Mouse (Mus musculus) hindbrain, postnatal 0 days (tissue): ENCODE data around the gene Wasf2. TPM values are rescaled to one million over a fixed set of nuclear protein-coding genes. Genes with fewer than 3 reads are reported as not detected.

Source experiments
- ATAC-seq: fragments of 200-750 bp; cut with Nextera tagmentation; 2 replicates; pipeline ENCODE4 v1.8.0; 2017; ENCODE audit warnings: mild to moderate bottlenecking, moderate TSS enrichment, moderate library complexity
- DNase-seq: peaks from one replicate; pipeline ENCODE4 v3.0.0-alpha.2; 2015; ENCODE audit warnings: low spot score
- H3K27ac ChIP-seq: fragments of 300-500 bp; sonication (generic); 2 replicates; pipeline ENCODE4 v1.5.1; 2014; ENCODE audit warnings: mild to moderate bottlenecking
- H3K27me3 ChIP-seq: fragments of 300-500 bp; sonication (generic); 2 replicates; pipeline ENCODE4 v1.6.1; 2014; ENCODE audit warnings: low read length, mixed read lengths; ENCODE audit not compliant: insufficient read depth
- H3K36me3 ChIP-seq: fragments of 300-500 bp; sonication (generic); 2 replicates; pipeline ENCODE4 v1.6.1; 2014; ENCODE audit warnings: low read length, mixed read lengths; ENCODE audit not compliant: insufficient read depth
- H3K4me1 ChIP-seq: fragments of 300-500 bp; sonication (generic); 2 replicates; pipeline ENCODE4 v1.6.1; 2014; ENCODE audit warnings: antibody characterized with exemption, low read length, mixed read lengths; ENCODE audit not compliant: insufficient read depth
- H3K4me2 ChIP-seq: fragments of 300-500 bp; sonication (generic); 2 replicates; pipeline ENCODE4 v1.6.1; 2014; ENCODE audit warnings: low read depth, mild to moderate bottlenecking, low read length, moderate library complexity, mixed read lengths
- H3K4me3 ChIP-seq: fragments of 300-500 bp; sonication (generic); 2 replicates; pipeline ENCODE4 v1.5.1; 2014; ENCODE audit warnings: low read length
- H3K9ac ChIP-seq: fragments of 300-500 bp; sonication (generic); replicated peaks from 2 replicates; pipeline ENCODE4 v1.6.1; 2014; ENCODE audit warnings: mild to moderate bottlenecking, low read length, moderate library complexity, mixed read lengths
- H3K9me3 ChIP-seq: fragments of 300-500 bp; sonication (generic); 2 replicates; pipeline ENCODE4 v1.6.1; 2016; ENCODE audit warnings: low read length, mixed read lengths
- CTCF ChIP-seq: IDR thresholded peaks from 2 replicates; pipeline ENCODE4 v1.5.1; 2016; ENCODE audit warnings: antibody characterized with exemption, control low read depth, low read depth
- WGBS: fragments of 180-500 bp; shearing (Covaris S2); extraction: QIAGEN DNeasy Blood & Tissue Kit; methylation state at CpG from one replicate; pipeline ENCODE4 v1.1.7; 2014; 5-methylcytosine and 5-hydroxymethylcytosine counted together
- microRNA-seq, 2 experiments: library from miRNA; unstranded; fragments of <30 nt; microRNA quantifications; one replicate each; pipeline ENCODE4; 2016
- polyA plus RNA-seq: library from polyadenylated mRNA; unstranded; fragments of >200 nt; fragmentation: Nextera tagmentation; extraction: Ambion mirVana; gene quantifications from 2 replicates; pipeline ENCODE4 v1.2.1, GENCODE M21; 2015
- total RNA-seq: library from RNA; depleted of rRNA; stranded (reverse); fragments of >200 nt; gene quantifications from 2 replicates; pipeline ENCODE4 v1.2.3, GENCODE M21; 2014; rRNA removed

Wasf2 gene
- total and polyA plus RNA-seq, 2 experiments from 2014 or later: 14.1 to 27.5 TPM

GRCm38 (mm10) chr4:133242710-133243109 lies 112.4 kb downstream of the Wasf2 start:
- H3K36me3 ChIP-seq: no peaks in the 10 kb centered on the region
- H3K4me3 ChIP-seq: no peak overlapping the region
- H3K4me2 ChIP-seq: no peak overlapping the region
- DNase-seq: no peak
- H3K9me3 ChIP-seq: no peaks in the 10 kb centered on the region
- no peaks in the 10 kb centered on the region for H3K4me1 ChIP-seq
- peaks cover 17% of the 10 kb centered on the region for H3K27me3 ChIP-seq
- no peak overlapping the region for H3K9ac ChIP-seq
- no peak for ATAC-seq
- WGBS: 49% methylated on average over 9 of the region's 9 CpGs
- no peak for TF ChIP-seq CTCF
- H3K27ac ChIP-seq: no peak overlapping the region

- TF ChIP-seq CTCF: no peak
- H3K4me1 ChIP-seq: no peaks in the 10 kb centered on the region
- H3K4me2 ChIP-seq: no peak overlapping the region
- DNase-seq: no peak
- H3K9ac ChIP-seq: no peak overlapping the region
- no peaks in the 10 kb centered on the region for H3K9me3 ChIP-seq
- peaks cover 21% of the 10 kb centered on the region for H3K27me3 ChIP-seq
- ATAC-seq: no peak
- H3K36me3 ChIP-seq: no peaks in the 10 kb centered on the region
- H3K4me3 ChIP-seq: no peak overlapping the region
- WGBS: 49% methylated on average over 13 of the region's 13 CpGs
- no peak overlapping the region for H3K27ac ChIP-seq
These were observed 113.2 kb downstream of the Wasf2 start for GRCm38 (mm10) chr4:133243538-133243937.

DNA sequence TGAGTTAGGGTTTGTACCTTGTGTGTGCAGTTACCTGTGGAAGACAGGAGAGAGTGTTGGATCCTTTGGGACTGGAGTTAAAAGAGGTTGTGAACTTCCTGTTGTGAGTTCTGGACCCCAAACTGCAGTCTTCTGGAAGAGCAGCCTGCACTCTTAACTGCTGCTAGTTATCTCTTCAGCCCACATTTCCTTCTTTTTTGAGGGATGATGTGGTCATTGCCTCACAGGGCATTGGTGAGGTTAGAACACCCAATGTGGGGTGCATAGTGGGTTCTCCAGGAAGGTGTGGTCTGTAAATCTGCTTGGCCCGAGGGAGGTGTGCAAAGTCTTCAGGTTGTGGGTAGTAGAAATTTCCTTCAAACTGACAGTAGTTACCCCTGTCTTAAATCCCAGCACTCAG lies 114.0 kb downstream of the Wasf2 start:
- no peak overlapping the region for H3K27ac ChIP-seq
- ATAC-seq (no peak), DNase-seq (no peak)
- no peaks in the 10 kb centered on the region for H3K4me1 ChIP-seq
- H3K9ac ChIP-seq: no peak overlapping the region
- peaks cover 21% of the 10 kb centered on the region for H3K27me3 ChIP-seq
- TF ChIP-seq CTCF: no peak
- WGBS: 89% methylated on average over 1 of the region's 1 CpGs
- H3K9me3 ChIP-seq: no peaks in the 10 kb centered on the region
- no peaks in the 10 kb centered on the region for H3K36me3 ChIP-seq
- no peak overlapping the region for H3K4me3 ChIP-seq
- H3K4me2 ChIP-seq: no peak overlapping the region

GRCm38 (mm10) chr4:133247072-133247471 lies 116.8 kb downstream of the Wasf2 start:
- 29% methylated on average over 15 of the region's 15 CpGs for WGBS
- TF ChIP-seq CTCF: no peak
- no peak for DNase-seq

GRCm38 (mm10) chr4:133247806-133248449 lies 117.6 kb downstream of the Wasf2 start:
- H3K4me2 ChIP-seq: no peak overlapping the region
- 0 out of 2 replicates have a peak, but pooled peaks cover 6% of the 10 kb centered on the region for H3K4me1 ChIP-seq
- no peak overlapping the region for H3K4me3 ChIP-seq
- no peak for DNase-seq
- no peaks in the 10 kb centered on the region for H3K9me3 ChIP-seq
- no peaks in the 10 kb centered on the region for H3K36me3 ChIP-seq
- no peak overlapping the region for H3K9ac ChIP-seq
- peaks cover 32% of the 10 kb centered on the region for H3K27me3 ChIP-seq
- no peak for ATAC-seq
- TF ChIP-seq CTCF: no peak
- H3K27ac ChIP-seq: no peak overlapping the region
- WGBS: 81% methylated on average over 13 of the region's 13 CpGs

More at GRCm38 (mm10) chr4:133247072-133247471, 116.8 kb downstream of the Wasf2 start:
- H3K4me2 ChIP-seq: no peak overlapping the region
- no peak overlapping the region for H3K9ac ChIP-seq
- H3K4me1 ChIP-seq: 0 out of 2 replicates have a peak, but pooled peaks cover 6% of the 10 kb centered on the region
- no peaks in the 10 kb centered on the region for H3K9me3 ChIP-seq
- no peak overlapping the region for H3K27ac ChIP-seq
- H3K36me3 ChIP-seq: no peaks in the 10 kb centered on the region
- H3K27me3 ChIP-seq: peaks cover 33% of the 10 kb centered on the region
- no peak for ATAC-seq
- H3K4me3 ChIP-seq: no peak overlapping the region

Small RNA genes within 50 kb of the gene (microRNA-seq; reads per million reads assigned to microRNA genes)
- 0.35 to 1.8 reads per million in 2 experiments for gene Mir7017

Other genes with a start within 250 kb of the Wasf2 start
- gene Stx12, start 246.0 kb upstream of the Wasf2 start, total RNA-seq: 107 TPM in 2 replicates
- 136 and 137 TPM in 2 replicates for gene Stx12, start 246.0 kb upstream of the Wasf2 start, polyA plus RNA-seq
- gene Fam76a, start 207.9 kb upstream of the Wasf2 start, total RNA-seq: 17.3 and 18.4 TPM in 2 replicates
- gene Fam76a, start 207.9 kb upstream of the Wasf2 start, polyA plus RNA-seq: 28.3 and 34.5 TPM in 2 replicates
- 0.07 and 0.73 TPM in 2 replicates for gene Fgr, start 156.4 kb upstream of the Wasf2 start, total RNA-seq
- gene Fgr, start 156.4 kb upstream of the Wasf2 start, polyA plus RNA-seq: 0.19 and 0.39 TPM in 2 replicates
- gene Ahdc1, start 119.2 kb upstream of the Wasf2 start, total RNA-seq: 88.2 and 106 TPM in 2 replicates
- gene Ahdc1, start 119.2 kb upstream of the Wasf2 start, polyA plus RNA-seq: 9.7 and 10.8 TPM in 2 replicates
- gene Cd164l2, start 81.6 kb downstream of the Wasf2 start, total RNA-seq: 6.2 and 6.9 TPM in 2 replicates
- 9.6 and 11.9 TPM in 2 replicates for gene Cd164l2, start 81.6 kb downstream of the Wasf2 start, polyA plus RNA-seq
- 7.0 and 7.3 TPM in 2 replicates for gene Gpr3, start 82.0 kb downstream of the Wasf2 start, total RNA-seq
- 4.5 and 5.5 TPM in 2 replicates for gene Gpr3, start 82.0 kb downstream of the Wasf2 start, polyA plus RNA-seq
- 7.2 and 11.7 TPM in 2 replicates for gene Map3k6, start 110.3 kb downstream of the Wasf2 start, total RNA-seq
- gene Map3k6, start 110.3 kb downstream of the Wasf2 start, polyA plus RNA-seq: 4.7 and 5.8 TPM in 2 replicates
- 1.4 TPM in 1 of 2 replicates, not detected in the other for gene Sytl1, start 132.6 kb downstream of the Wasf2 start, total RNA-seq
- gene Sytl1, start 132.6 kb downstream of the Wasf2 start, polyA plus RNA-seq: 0.18 and 0.40 TPM in 2 replicates
- 120 and 138 TPM in 2 replicates for gene Tmem222, start 147.3 kb downstream of the Wasf2 start, total RNA-seq
- gene Tmem222, start 147.3 kb downstream of the Wasf2 start, polyA plus RNA-seq: 127 and 136 TPM in 2 replicates
- 47.7 and 51.9 TPM in 2 replicates for gene Wdtc1, start 223.0 kb downstream of the Wasf2 start, total RNA-seq
- 12.8 and 14.9 TPM in 2 replicates for gene Wdtc1, start 223.0 kb downstream of the Wasf2 start, polyA plus RNA-seq
- gene Slc9a1, start 239.2 kb downstream of the Wasf2 start, total RNA-seq: 21.2 and 21.7 TPM in 2 replicates
- gene Slc9a1, start 239.2 kb downstream of the Wasf2 start, polyA plus RNA-seq: 8.2 and 10.1 TPM in 2 replicates